In genomic region chr12:85621027-85621426, GRCm38 (mm10) we compare ENCODE assay signal across 16 mouse cellular contexts. TPM values are rescaled to one million over a fixed set of nuclear protein-coding genes. Genes with fewer than 3 reads are reported as not detected.
DNase-seq lines count a peak whose midpoint lies in the region; ATAC-seq lines count a peak whose summit lies in the region.
"Had no signal": no experiment of that assay in that cellular context is flagged by ENCODE, and none has a peak within 500 bp of the region (broad histone marks: within the 10 kb centered on the region; RNA-seq: fewer than 3 reads in every experiment).

No protein-coding gene starts in this region.

- no peaks in the 10 kb centered on the region; the same call in 1 of the 2 replicates for H3K27me3 ChIP-seq in hindbrain, embryonic 12.5 days
- no peaks in the 10 kb centered on the region for H3K27me3 ChIP-seq in midbrain, embryonic 15.5 days (replicated peaks)
- H3K27me3 ChIP-seq: CH12.LX; heart, embryonic 12.5 days had no signal

- 53% methylated on average over 6 of the region's 6 CpGs for WGBS in hindbrain, embryonic 12.5 days
- 46% methylated on average over 6 of the region's 6 CpGs for WGBS in midbrain, embryonic 15.5 days

- H3K4me3 ChIP-seq in hindbrain, embryonic 12.5 days = no peak overlapping the region
- H3K4me3 ChIP-seq in midbrain, embryonic 15.5 days = no peak overlapping the region
- H3K4me3 ChIP-seq: heart, embryonic 12.5 days had no signal

- H3K4me2 ChIP-seq in hindbrain, embryonic 12.5 days (replicated peaks) = no peak overlapping the region
- H3K4me2 ChIP-seq in midbrain, embryonic 15.5 days = no peak overlapping the region
- H3K4me2 ChIP-seq: heart, embryonic 12.5 days; liver, embryonic 11.5 days had no signal

- no peak overlapping the region for H3K9ac ChIP-seq in hindbrain, embryonic 12.5 days
- no peak overlapping the region for H3K9ac ChIP-seq in midbrain, embryonic 15.5 days
- H3K9ac ChIP-seq: heart, embryonic 12.5 days had no signal

- peak overlapping the region; percentile 68 for H3K27ac ChIP-seq in hindbrain, embryonic 12.5 days
- H3K27ac ChIP-seq in midbrain, embryonic 15.5 days = peak overlapping the region; percentile 71
- H3K27ac ChIP-seq: kidney, postnatal 0 days had no signal

- peaks cover 39% of the 10 kb centered on the region for H3K4me1 ChIP-seq in hindbrain, embryonic 12.5 days
- H3K4me1 ChIP-seq in midbrain, embryonic 15.5 days = peaks cover 27% of the 10 kb centered on the region

- no peaks in the 10 kb centered on the region for H3K36me3 ChIP-seq in hindbrain, embryonic 12.5 days
- H3K36me3 ChIP-seq in midbrain, embryonic 15.5 days (replicated peaks) = no peaks in the 10 kb centered on the region

- H3K9me3 ChIP-seq in hindbrain, embryonic 12.5 days (replicated peaks) = no peaks in the 10 kb centered on the region
- no peaks in the 10 kb centered on the region for H3K9me3 ChIP-seq in midbrain, embryonic 15.5 days
- H3K9me3 ChIP-seq: heart, embryonic 12.5 days had no signal

- ATAC-seq in hindbrain, embryonic 12.5 days (ENCODE audit: low FRiP score) = peak; percentile 32; the same call in 1 of the 2 replicates
- ATAC-seq in midbrain, embryonic 15.5 days (replicated peaks) = no peak
- ATAC-seq: inflammation-experienced regulatory T-cells, adult 6 months had no signal

- peak; percentile 29 for DNase-seq in right cerebral cortex, adult 18-20 months
- DNase-seq in right cerebral cortex, adult 2 months (ENCODE audit: low spot score in 2 of 2) = no peak
- DNase-seq in adrenal gland, postnatal 10 days = no peak
- DNase-seq in urinary bladder, adult 18-20 months (ENCODE audit: low spot score in 2 of 2) = no peak
- DNase-seq in embryo, embryonic 11 days = no peak
- DNase-seq: cerebellum, postnatal 14 days; lung, postnatal 14 days; right cerebral cortex, postnatal 14 days; thymus, postnatal 36 days had no signal

RNA-seq across cellular contexts. Expression of gene Jdp2, which starts 22.2 kb away (rescaled TPM):
- polyA plus RNA-seq in hindbrain, embryonic 12.5 days (2016; fragmentation: Nextera tagmentation; extraction: Ambion mirVana) = 0.90 and 1.1 TPM in 2 replicates
- polyA plus RNA-seq in midbrain, embryonic 15.5 days (2015; fragmentation: Nextera tagmentation; extraction: Ambion mirVana) = 0.83 and 0.92 TPM in 2 replicates
- total RNA-seq in adrenal gland, postnatal 10 days (2021) = 10 to 100 TPM; 13.1 to 23.6 TPM
